ENCODE assay signal across 1 mouse cellular context in the genomic region with DNA sequence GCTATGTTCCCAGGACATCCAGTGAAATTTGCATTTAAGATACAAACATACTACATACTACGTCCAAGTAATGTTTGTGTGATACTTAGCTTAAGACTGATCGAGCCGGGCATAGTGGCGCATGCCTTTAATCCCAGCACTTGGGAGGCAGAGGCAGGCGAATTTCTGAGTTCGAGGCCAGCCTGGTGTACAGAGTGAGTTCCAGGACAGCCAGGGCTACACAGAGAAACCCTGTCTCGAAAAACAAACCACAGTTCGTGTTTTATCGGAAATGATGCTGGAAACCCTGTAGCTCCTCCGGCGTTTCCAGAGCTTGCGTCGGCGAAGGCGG.
TF ChIP-seq lines count a peak whose summit lies in the region.

No protein-coding gene starts in this region.

TF ChIP-seq in myocyte, 11 proteins besides CTCF, POLR2A, EP300 and RAD21:
- peak; percentile 65; the same call in 1 of the 2 replicates for TF ChIP-seq CEBPB (IDR thresholded peaks at IDR 0.05; ENCODE audit: insufficient read depth, poor library complexity, severe bottlenecking)
